Mouse (Mus musculus) cortical plate, adult 2 months (tissue): ENCODE data around the gene Bcl7c.
A peak's percentile ranks its signal among the peaks of the same experiment; 100 is the strongest.

Source experiments
- CTCF ChIP-seq: fragments of 200-500 bp; IDR thresholded peaks from 2 replicates; pipeline ENCODE4 v1.5.1; 2011; ENCODE audit warnings: mild to moderate bottlenecking, control low read depth, low read length; ENCODE audit not compliant: insufficient read depth; ENCODE audit errors: extremely low read depth
- POLR2A ChIP-seq: fragments of 200-500 bp; IDR thresholded peaks from 2 replicates; pipeline ENCODE4 v1.6.1; 2011; ENCODE audit warnings: mild to moderate bottlenecking, low read length, control low read depth; ENCODE audit not compliant: insufficient read depth; ENCODE audit errors: extremely low read depth

GRCm38 (mm10) chr7:127674977-127675376 is 33.8 kb downstream of the Bcl7c start:
- TF ChIP-seq POLR2A = no peak
- peak; percentile 99 for TF ChIP-seq CTCF
